Mouse (Mus musculus) liver, embryonic 16.5 days (tissue): ENCODE results near the gene Upf2. TPM values are rescaled to one million over a fixed set of nuclear protein-coding genes. Genes with fewer than 3 reads are reported as not detected.

Experiments used
- ATAC-seq: fragments of 200-750 bp; cut with Nextera tagmentation; 2 replicates; pipeline ENCODE4 v1.8.0; 2017; ENCODE audit warnings: low read depth, mild to moderate bottlenecking, moderate number of reproducible peaks, moderate library complexity
- H3K27ac ChIP-seq: fragments of 300-500 bp; sonication (generic); 2 replicates; pipeline ENCODE4 v1.5.1; 2014; ENCODE audit warnings: mild to moderate bottlenecking, low read length
- H3K27me3 ChIP-seq: fragments of 300-500 bp; sonication (generic); 2 replicates; pipeline ENCODE4 v1.6.1; 2014; ENCODE audit warnings: low read depth, low read length, mixed read lengths; ENCODE audit not compliant: control insufficient read depth, insufficient read depth
- H3K36me3 ChIP-seq: fragments of 300-500 bp; sonication (generic); 2 replicates; pipeline ENCODE4 v1.6.1; 2014; ENCODE audit warnings: mild to moderate bottlenecking; ENCODE audit not compliant: control insufficient read depth, insufficient read depth
- H3K4me1 ChIP-seq: fragments of 300-500 bp; sonication (generic); 2 replicates; pipeline ENCODE4 v1.6.1; 2014; ENCODE audit warnings: low read depth, low read length, mixed read lengths; ENCODE audit not compliant: control insufficient read depth
- H3K4me2 ChIP-seq: fragments of 300-500 bp; sonication (generic); 2 replicates; pipeline ENCODE4 v1.6.1; 2014; ENCODE audit warnings: low read depth, low read length, mixed read lengths
- H3K4me3 ChIP-seq: fragments of 300-500 bp; sonication (generic); 2 replicates; pipeline ENCODE4 v1.5.1; 2014; ENCODE audit warnings: low read depth, mild to moderate bottlenecking, low read length
- H3K9ac ChIP-seq: fragments of 300-500 bp; sonication (generic); 2 replicates; pipeline ENCODE4 v1.6.1; 2014; ENCODE audit warnings: low read depth, low read length
- H3K9me3 ChIP-seq: fragments of 300-500 bp; sonication (generic); replicated peaks from 2 replicates; pipeline ENCODE4 v1.6.1; 2016; ENCODE audit warnings: low read length; ENCODE audit not compliant: control insufficient read depth
- WGBS: fragments of 180-500 bp; shearing (Covaris S2); extraction: QIAGEN DNeasy Blood & Tissue Kit; methylation state at CpG from one replicate; pipeline ENCODE4 v1.1.7; 2014; ENCODE audit not compliant: insufficient replicate concordance; 5-methylcytosine and 5-hydroxymethylcytosine counted together
- polyA plus RNA-seq: library from polyadenylated mRNA; unstranded; fragments of >200 nt; fragmentation: Nextera tagmentation; extraction: Ambion mirVana; gene quantifications from 2 replicates; pipeline ENCODE4 v1.2.1, GENCODE M21; 2015

Gene Upf2
- polyA plus RNA-seq, 1 experiment from 2014 or later: 4.1 TPM

- 26% methylated on average over 11 of the region's 11 CpGs for WGBS
- no peak overlapping the region for H3K27ac ChIP-seq
- no peak overlapping the region for H3K4me2 ChIP-seq
- no peak for ATAC-seq
- peaks cover 3% of the 10 kb centered on the region for H3K4me1 ChIP-seq
- H3K9ac ChIP-seq: no peak overlapping the region
- H3K36me3 ChIP-seq: no peaks in the 10 kb centered on the region
- no peak overlapping the region for H3K4me3 ChIP-seq
- H3K27me3 ChIP-seq: no peaks in the 10 kb centered on the region
- H3K9me3 ChIP-seq: no peaks in the 10 kb centered on the region; the same call in 1 of the 2 replicates
These were observed 119.7 kb downstream of the Upf2 start for GRCm38 (mm10) chr2:6070925-6071324.

DNA sequence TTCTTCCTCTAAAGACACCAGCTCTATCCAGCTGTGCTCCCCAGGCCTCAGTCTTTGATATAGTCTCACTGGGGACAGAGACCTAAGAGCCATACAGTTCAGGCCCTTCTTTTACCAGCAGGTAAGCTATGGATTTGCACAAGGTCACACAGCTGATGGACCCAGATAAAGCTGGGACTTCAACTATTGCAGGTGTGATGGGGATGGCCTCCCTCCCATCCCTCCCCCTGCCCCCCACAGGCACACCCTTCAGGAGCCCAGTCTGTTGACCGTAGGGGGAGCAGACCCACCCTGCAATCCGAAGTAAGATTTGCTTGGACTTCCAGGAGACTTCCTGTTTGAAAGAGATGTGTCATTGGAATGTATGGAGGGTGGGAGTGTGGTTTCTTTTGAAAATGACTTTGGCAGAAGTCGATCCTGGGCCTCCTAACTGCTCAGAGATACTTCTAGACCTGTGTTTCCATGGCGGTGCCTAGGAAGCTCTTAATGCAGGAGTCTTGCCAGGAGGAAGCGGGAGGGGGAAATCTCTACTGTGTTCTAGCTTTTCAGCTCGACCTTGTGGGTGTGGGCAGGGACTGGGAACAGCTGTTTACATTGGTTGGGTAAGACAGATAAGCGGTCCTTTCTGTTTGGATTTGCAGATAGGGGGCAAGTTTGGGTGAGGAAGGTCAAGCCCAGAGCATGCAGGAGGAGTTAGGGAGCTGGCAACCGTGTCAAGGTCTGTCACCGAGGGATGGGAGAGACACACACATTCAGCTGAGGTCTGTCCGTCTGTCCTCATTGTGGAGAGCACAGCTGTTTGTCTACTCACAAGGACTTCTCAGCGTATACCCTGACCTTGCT is 120.5 kb downstream of the Upf2 start:
- WGBS: 19% methylated on average over 11 of the region's 11 CpGs
- Histone ChIP-seq H3K27ac (no peak overlapping the region), H3K36me3 (no peaks in the 10 kb centered on the region), H3K4me1 (peaks cover 3% of the 10 kb centered on the region), H3K4me3 (no peak overlapping the region), H3K9me3 (no peaks in the 10 kb centered on the region; the same call in 1 of the 2 replicates), H3K9ac (no peak overlapping the region), H3K4me2 (no peak overlapping the region), H3K27me3 (no peaks in the 10 kb centered on the region)
- peak; percentile 87 for ATAC-seq

DNA sequence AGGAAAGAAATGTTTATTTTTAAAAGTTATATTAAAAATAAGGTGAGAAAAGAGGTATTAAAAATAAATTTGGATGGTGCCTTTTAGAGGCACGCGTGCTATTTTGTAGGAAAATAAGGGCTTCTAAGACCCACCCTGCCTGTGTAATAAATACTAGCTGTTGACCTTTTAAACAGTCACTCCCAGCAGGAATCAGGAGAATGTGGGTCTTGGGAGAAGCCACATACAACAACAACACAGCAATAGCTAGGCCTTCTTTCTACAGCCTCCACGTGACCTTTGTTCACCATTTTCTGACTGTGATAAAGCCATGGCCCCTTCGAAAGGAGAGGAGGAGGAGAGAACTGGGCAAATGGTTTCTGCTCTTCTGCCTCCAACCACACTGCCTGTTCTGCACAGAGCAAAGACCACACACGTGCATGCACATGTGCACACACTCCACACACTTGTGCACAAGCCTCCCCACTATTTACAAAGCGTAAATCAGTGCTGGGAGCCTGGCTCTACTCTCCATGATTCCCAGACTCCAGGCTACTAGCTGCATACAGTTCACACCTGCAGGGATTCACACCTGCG is 121.5 kb downstream of the Upf2 start:
- no peak overlapping the region for H3K4me2 ChIP-seq
- ATAC-seq: no peak
- no peaks in the 10 kb centered on the region for H3K27me3 ChIP-seq
- no peak overlapping the region for H3K27ac ChIP-seq
- no peaks in the 10 kb centered on the region for H3K9me3 ChIP-seq
- no peak overlapping the region for H3K4me3 ChIP-seq
- no peaks in the 10 kb centered on the region for H3K36me3 ChIP-seq
- no peak overlapping the region for H3K9ac ChIP-seq
- 60% methylated on average over 7 of the region's 7 CpGs for WGBS
- peaks cover 3% of the 10 kb centered on the region for H3K4me1 ChIP-seq

GRCm38 (mm10) chr2:6074891-6075529 is 123.7 kb downstream of the Upf2 start:
- Histone ChIP-seq H3K4me3 (no peak overlapping the region), H3K27ac (peak overlapping the region; percentile 35; the same call in 1 of the 2 replicates), H3K9me3 (no peaks in the 10 kb centered on the region), H3K36me3 (no peaks in the 10 kb centered on the region), H3K9ac (no peak overlapping the region), H3K4me2 (no peak overlapping the region), H3K4me1 (peaks cover 3% of the 10 kb centered on the region), H3K27me3 (peaks cover 3% of the 10 kb centered on the region; the same call in 1 of the 2 replicates)
- peak; percentile 48 for ATAC-seq
- 54% methylated on average over 10 of the region's 10 CpGs for WGBS

DNA sequence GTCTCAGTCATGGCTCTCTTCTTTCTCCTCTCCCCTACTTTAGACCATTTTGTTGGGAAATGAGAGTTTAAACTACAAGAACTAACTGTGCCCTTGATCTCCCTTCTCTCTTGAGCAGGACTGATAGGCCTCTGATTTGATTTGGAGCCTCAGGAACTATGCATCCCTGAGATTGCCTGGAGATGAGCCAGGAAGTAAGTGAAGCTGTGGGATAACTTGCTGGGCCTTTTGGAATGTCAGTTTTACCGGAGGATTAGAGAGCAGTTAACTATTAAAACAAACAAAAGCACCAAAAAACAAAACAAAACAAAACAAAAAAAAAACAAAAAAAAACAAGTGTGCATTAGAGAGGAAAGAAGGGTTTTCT is 124.2 kb downstream of the Upf2 start:
- no peak overlapping the region for H3K4me2 ChIP-seq
- no peaks in the 10 kb centered on the region for H3K9me3 ChIP-seq
- peaks cover 3% of the 10 kb centered on the region for H3K4me1 ChIP-seq
- H3K4me3 ChIP-seq: no peak overlapping the region
- 38% methylated on average over 1 of the region's 1 CpGs for WGBS
- no peak overlapping the region for H3K27ac ChIP-seq
- peaks cover 3% of the 10 kb centered on the region; the same call in 1 of the 2 replicates for H3K27me3 ChIP-seq
- H3K36me3 ChIP-seq: no peaks in the 10 kb centered on the region
- H3K9ac ChIP-seq: no peak overlapping the region
- no peak for ATAC-seq

- Histone ChIP-seq H3K4me2 (no peak overlapping the region), H3K36me3 (no peaks in the 10 kb centered on the region), H3K4me1 (no peaks in the 10 kb centered on the region), H3K9me3 (no peaks in the 10 kb centered on the region), H3K9ac (no peak overlapping the region), H3K27me3 (peaks cover 3% of the 10 kb centered on the region; the same call in 1 of the 2 replicates), H3K27ac (no peak overlapping the region), H3K4me3 (no peak overlapping the region)
- ATAC-seq: no peak
- WGBS: 84% methylated on average over 1 of the region's 1 CpGs
These were observed 128.8 kb downstream of the Upf2 start for GRCm38 (mm10) chr2:6080037-6080436.

- peak; percentile 24; the same call in 1 of the 2 replicates for ATAC-seq
- Histone ChIP-seq H3K27ac (no peak overlapping the region), H3K36me3 (no peaks in the 10 kb centered on the region), H3K4me2 (no peak overlapping the region), H3K4me1 (no peaks in the 10 kb centered on the region), H3K27me3 (peaks cover 3% of the 10 kb centered on the region; the same call in 1 of the 2 replicates), H3K9ac (no peak overlapping the region), H3K9me3 (no peaks in the 10 kb centered on the region), H3K4me3 (no peak overlapping the region)
- 33% methylated on average over 8 of the region's 8 CpGs for WGBS
These were observed 129.8 kb downstream of the Upf2 start for GRCm38 (mm10) chr2:6081108-6081507.

- Histone ChIP-seq H3K36me3 (no peaks in the 10 kb centered on the region), H3K27me3 (peaks cover 3% of the 10 kb centered on the region; the same call in 1 of the 2 replicates), H3K9ac (no peak overlapping the region), H3K4me3 (no peak overlapping the region), H3K4me1 (no peaks in the 10 kb centered on the region), H3K4me2 (no peak overlapping the region), H3K27ac (no peak overlapping the region), H3K9me3 (no peaks in the 10 kb centered on the region)
- no peak for ATAC-seq
- WGBS: 56% methylated on average over 6 of the region's 6 CpGs
These were observed 131.3 kb downstream of the Upf2 start for GRCm38 (mm10) chr2:6082615-6083014.
